Mouse (Mus musculus): ENCODE results near the gene Mrpl51.

DNA sequence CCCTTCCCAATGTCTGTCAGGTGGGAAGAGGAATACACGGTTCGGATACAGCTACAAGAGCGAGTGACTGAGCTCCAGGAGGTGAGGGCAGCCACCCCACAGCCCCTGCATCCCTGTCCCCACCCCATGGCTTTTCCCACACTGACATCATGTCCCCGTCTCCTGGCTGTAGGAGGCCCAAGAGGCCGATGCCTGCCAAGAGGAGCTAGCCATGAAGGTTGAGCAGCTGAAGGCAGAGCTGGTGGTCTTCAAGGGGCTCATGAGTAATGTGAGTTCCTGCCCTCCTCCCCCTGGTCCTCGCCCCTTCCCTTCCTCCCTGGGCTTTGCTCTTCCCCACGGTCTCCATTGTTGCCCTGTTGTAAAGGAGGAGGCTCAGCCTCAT lies 42.0 kb upstream of the Mrpl51 start:
- TF ChIP-seq HCFC1 (IDR thresholded peaks at IDR 0.05; ENCODE audit: borderline replicate concordance, insufficient read depth, low read length), result no peak
- TF ChIP-seq MAFK (IDR thresholded peaks at IDR 0.05; ENCODE audit: insufficient read depth, low read depth, low read length), result no peak

Measured in ES-E14 (cell line).